In genomic region chr2:48990322-48990721, GRCm38 (mm10) we compare ENCODE assay signal across 12 mouse cellular contexts.
"Had no signal": no experiment of that assay in that cellular context is flagged by ENCODE, and none has a peak within 500 bp of the region (broad histone marks: within the 10 kb centered on the region; RNA-seq: fewer than 3 reads in every experiment).

No protein-coding gene starts in this region.

- DNase-seq: retina, postnatal 1 day; right cerebral cortex, adult 18-20 months; right cerebral cortex, postnatal 14 days; right cerebral cortex, postnatal 25 days; right cerebral cortex, postnatal 4 days; spleen, adult 18-20 months; thymus, adult 18-20 months; thymus, adult 2 months; thymus, postnatal 14 days; thymus, postnatal 25 days; thymus, postnatal 36 days; thymus, postnatal 4 days had no signal
